Mouse (Mus musculus) brain, embryonic 14.5 days (tissue): ENCODE results near the gene Scn8a.

Experiments used
- CTCF ChIP-seq: fragments of 200-500 bp; IDR thresholded peaks from 2 replicates; pipeline ENCODE4 v1.5.1; 2012; ENCODE audit warnings: inconsistent platforms, mild to moderate bottlenecking, moderate library complexity, borderline replicate concordance; ENCODE audit not compliant: insufficient read depth, insufficient read length; ENCODE audit errors: extremely low read depth
- POLR2A ChIP-seq: fragments of 200-500 bp; IDR thresholded peaks from 2 replicates; pipeline ENCODE4 v1.6.1; 2012; ENCODE audit warnings: mild to moderate bottlenecking, inconsistent platforms, borderline replicate concordance; ENCODE audit not compliant: poor library complexity, insufficient read depth, insufficient read length, severe bottlenecking; ENCODE audit errors: extremely low read depth

DNA sequence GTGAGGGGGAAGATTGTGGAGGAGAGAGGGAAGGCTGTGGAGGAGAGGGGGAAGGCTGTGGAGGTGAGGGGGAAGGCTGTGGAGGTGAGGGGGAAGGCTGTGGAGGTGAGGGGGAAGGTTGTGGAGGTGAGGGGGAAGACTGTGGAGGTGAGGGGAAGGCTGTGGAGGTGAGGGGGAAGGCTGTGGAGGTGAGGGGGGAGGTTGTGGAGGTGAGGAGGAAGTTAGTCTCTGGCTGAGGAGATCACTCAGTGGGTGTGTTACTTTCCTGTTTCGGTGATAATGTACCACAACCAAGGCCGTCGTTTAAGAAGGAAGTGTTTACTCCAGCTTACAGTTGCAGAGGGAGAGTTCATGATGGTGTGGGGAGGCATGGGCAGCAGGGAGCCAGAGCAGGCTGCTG lies 12.1 kb upstream of the Scn8a start:
- TF ChIP-seq POLR2A: no peak
- no peak for TF ChIP-seq CTCF
